Mouse (Mus musculus): Measurements from ENCODE around the gene Hmox2.
"Not testable (repeated sequence)": the region's sequence is repeated elsewhere in the genome, so short reads cannot be mapped to it uniquely, and the experiment has no call there.

Hmox2 gene

DNA sequence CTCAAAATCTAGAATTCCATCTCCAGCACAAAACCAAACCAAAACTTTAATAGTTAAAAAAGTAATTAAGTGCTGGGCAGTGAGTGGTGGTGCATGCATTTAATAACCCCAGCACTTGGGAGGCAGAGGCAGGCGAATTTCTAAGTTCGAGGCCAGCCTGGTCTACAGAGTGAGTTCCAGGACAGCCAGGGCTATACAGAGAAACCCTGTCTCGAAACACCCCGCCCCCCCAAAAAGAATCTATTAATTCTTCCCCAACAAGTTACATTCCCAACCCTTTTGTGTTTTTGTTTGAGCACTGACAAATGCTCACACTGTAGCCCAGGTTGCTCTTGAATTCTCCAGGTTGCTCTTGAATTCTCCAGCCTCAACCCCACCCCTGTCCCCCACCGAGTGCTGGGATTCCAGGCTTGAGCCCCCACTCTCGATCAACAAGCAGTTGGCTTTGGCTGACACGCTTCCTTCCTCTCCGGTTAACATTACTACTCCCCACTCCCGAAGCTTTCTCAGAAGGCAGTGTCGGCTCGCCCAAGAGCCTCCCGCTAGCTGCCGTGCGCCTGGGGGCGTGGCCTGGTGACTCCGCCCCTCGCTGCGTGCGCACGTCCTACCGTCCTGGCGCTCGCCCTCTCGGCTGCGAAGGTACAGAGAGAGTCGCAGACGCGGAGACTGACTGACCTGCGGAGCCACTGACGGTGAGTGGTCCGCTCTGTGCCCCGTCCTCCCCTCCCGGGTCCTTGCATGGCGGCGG lies at the start of gene Hmox2:
Gene Hmox2, plus strand, starts transcription at position 582 of the 748 bp plus-strand sequence.
- DNase-seq (ENCODE audit: low spot score in 2 of 2): peak; percentile 82 to 85

DNA sequence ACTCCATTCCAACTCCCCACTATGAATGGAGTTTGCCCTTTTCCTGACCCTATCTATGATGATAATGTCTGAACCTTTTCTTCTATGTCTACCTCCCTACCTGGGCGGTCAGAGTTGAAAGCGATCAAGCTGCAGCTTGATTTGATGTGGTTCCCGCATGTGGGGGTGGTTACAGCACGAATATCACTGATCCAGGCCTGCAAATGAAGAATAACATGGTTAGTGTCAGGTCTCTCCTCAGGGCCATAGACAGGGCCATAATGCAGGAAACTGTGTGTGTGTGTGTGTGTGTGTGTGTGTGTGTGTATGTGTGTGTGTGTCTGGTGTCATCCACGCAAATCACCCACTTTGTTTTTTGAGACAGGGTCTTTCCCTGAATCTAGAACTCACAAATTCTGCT lies 49.3 kb upstream of the Hmox2 start:
- no peak for DNase-seq (ENCODE audit: low spot score in 2 of 2)

DNA sequence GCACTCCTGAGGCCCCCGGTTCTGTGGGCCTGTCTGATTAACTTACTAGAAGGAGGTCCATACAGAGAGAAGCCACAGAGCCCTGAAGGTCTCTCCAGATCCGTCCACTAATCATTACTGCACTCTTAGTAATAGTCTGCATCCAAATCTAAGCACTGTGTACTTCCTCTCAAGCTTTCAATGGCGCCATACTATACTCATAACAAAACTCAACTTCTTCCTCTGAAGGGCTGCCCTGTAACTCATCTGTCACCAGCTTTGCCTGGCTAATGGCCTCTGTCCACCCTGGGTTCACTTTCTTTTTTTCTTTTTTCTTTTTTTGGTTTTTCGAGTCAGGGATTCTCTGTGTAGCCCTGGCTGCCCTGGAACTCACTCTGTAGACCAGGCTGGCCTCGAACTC lies 48.1 kb upstream of the Hmox2 start:
- no peak for DNase-seq (ENCODE audit: low spot score in 2 of 2)

GRCm38 (mm10) chr16:4679121-4680018 lies 46.8 kb upstream of the Hmox2 start, which contains the start of gene Coro7:
TSS of gene Coro7 (minus strand) at chr16:4679777.
- DNase-seq (ENCODE audit: low spot score in 2 of 2): peak; percentile 85 to 89

- DNase-seq (ENCODE audit: low spot score in 2 of 2): not testable (repeated sequence)
Observed at GRCm38 (mm10) chr16:4680922-4681455, 45.2 kb upstream of the Hmox2 start.

DNA sequence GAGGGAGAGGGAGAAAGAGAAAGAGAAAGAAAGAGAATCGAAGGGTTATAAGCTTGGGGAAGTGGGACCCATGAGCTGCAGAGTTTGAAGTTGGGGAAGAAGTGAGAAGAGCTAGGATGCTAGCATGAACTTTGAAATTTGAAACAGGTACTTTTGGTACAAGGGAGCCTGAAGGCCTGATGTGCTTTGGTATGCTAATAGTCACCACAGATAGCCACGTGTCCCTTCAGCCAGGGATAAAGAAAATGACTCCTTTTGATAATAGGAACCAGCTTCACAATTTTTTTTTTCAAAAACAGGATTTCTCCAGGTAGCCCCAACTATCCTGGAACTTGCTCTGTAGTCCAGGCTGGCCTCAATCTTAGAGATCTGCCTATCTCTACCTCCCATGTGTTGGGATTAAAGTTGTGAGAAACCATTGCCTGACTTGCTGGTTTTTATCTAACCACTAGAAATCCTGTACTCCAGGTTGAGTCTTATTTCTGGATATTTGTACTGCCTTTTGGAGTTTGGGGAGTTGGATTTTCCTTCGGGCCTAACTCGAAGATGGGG lies 43.5 kb upstream of the Hmox2 start:
- no peak for DNase-seq (ENCODE audit: low spot score in 2 of 2)

DNA sequence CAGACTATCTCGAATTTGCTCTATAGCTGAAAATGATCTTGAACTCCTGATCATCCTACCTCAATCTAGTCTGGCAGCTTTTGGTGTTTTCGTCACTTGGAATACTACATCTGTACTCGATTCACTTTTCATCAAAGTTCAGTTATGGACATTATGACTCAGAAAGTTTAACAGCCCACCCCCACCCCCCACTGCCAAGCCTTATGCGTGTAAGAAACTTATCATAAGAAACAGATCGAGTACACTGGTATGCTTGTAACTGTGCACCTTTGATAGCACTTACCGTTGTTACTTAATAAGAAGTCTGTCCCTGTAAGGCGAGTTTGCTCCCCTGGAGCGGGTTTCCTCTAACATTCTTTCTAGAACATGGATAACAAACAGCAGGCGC lies 43.0 kb upstream of the Hmox2 start:
- DNase-seq (ENCODE audit: low spot score in 2 of 2): no peak

DNA sequence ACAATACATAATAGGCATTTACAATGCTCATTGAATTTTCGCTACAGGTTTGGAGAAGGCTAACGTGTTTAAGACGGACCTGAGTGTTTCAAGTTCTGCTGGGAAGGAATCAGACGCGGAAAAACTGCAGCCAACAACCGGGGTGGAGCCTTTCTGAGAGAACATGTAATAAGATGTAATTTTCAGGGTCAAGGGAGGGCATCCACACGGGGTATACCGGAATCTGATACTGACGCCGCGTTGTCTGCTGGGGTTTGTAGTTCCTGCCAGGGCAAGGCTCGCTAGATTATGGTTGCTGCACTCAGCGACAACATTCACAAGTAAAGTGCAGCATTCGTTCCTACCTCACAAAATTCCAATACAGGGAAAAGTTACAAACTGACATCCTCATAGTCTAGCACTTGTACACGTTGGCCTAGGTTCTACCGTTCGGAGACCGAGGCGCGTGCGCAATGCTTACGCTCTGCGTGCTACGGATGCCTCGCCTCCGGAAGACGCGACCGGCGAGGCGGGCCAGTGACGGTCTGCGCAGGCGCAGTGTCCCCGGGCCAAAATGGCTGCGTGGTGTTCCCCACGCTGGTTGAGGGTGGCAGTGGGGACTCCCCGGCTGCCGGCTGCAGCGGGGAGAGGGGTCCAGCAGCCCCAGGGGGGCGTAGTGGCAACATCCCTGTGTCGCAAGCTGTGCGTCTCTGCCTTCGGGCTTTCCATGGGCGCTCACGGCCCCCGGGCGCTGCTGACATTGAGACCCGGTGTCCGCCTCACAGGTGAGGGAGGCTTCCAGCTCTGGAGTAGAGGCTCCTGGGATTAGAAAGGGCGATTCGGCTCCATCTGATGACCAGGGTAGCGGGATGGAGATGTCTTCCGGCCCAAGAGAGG lies 42.3 kb upstream of the Hmox2 start:
- DNase-seq (ENCODE audit: low spot score in 2 of 2): peak; percentile 92

- DNase-seq (ENCODE audit: low spot score in 2 of 2): no peak
Observed at GRCm38 (mm10) chr16:4684457-4684791, 41.7 kb upstream of the Hmox2 start.

GRCm38 (mm10) chr16:4689371-4689770 lies 36.8 kb upstream of the Hmox2 start:
- not testable (repeated sequence) for DNase-seq (ENCODE audit: low spot score in 2 of 2)

GRCm38 (mm10) chr16:4701211-4701610 lies 24.9 kb upstream of the Hmox2 start:
- no peak for DNase-seq (ENCODE audit: low spot score in 2 of 2)

DNA sequence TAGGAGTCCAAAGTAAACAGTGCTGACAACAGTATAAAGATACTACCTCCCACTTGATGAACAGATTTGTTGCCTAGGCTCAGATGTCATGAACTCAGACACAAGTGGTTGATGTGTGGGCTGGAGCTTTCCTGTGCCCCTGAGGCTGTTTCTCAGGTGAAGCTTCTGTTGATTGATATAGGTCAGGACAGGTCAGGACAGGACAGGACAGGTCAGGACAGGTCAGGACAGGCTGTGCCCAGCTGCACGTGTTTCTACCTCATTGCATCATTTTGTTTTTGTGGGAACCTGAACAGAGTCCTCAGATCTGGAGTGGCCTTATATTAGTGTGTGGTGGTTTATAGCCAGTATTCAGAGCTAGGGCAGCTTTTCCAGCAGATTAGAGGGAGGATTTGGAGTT lies 23.5 kb upstream of the Hmox2 start:
- no peak for DNase-seq (ENCODE audit: low spot score in 2 of 2)

DNA sequence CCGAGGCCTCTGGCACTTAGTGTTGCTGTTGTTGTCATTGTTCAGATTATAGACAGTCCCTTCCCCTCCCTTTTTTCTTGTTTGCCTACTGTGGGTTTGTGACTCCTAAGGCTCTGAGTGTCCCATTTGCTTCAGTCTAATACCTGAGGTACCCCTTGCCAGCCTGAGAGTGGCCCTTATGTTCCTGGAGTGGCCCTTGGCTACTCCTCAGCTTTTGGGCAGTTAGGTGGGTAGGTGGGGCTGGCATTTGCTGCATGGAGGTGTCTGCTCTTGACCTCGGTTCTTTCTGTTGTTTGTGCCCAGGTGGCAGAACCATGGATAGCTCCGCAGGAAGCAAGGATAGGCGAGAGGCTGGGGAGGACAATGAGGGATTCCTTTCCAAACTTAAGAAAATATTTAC lies 20.6 kb upstream of the Hmox2 start:
- no peak for DNase-seq (ENCODE audit: low spot score in 2 of 2)

GRCm38 (mm10) chr16:4711173-4711572 lies 15.0 kb upstream of the Hmox2 start:
- no peak for DNase-seq (ENCODE audit: low spot score in 2 of 2)

DNA sequence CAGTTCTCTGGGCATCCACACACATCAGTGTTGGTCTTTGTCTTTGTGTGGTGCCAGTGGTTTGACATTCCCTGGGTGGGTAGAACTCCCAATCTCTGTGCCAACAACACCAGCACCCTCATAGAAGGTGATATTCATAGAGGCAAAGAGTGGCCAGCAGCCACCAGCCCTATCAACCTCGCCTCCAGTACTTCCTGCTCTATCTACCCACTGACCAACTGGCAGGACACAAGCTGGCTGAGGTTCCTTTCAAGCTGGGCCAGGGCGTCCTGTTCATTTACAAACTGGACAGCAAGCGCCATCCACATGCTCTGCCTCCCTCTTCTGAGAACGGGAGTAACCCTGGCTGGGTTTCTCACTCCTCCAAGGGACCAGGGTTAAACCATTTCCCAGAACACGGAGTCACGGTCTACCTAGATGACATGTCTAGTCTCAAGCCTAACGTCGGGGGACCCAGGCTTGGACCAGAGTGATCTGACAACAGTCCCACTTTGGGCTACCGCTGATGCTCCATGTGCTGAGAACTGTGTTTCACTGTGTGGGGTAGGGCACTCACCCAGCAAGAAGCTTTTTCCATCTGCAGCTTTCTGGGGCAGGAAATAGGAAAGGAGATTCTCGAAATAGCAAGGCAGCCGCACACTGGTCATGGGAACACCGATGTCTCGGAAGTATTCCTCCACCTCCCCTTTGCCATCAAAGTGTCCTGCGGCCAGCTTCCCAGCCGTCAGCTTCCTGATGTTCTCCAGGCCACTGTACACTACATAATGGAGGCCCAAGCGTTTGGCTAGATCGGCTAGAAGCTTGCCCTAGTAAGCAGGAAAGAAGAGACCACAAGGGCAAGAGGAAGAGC lies 12.1 kb upstream of the Hmox2 start:
- no peak for DNase-seq (ENCODE audit: low spot score in 2 of 2)

DNA sequence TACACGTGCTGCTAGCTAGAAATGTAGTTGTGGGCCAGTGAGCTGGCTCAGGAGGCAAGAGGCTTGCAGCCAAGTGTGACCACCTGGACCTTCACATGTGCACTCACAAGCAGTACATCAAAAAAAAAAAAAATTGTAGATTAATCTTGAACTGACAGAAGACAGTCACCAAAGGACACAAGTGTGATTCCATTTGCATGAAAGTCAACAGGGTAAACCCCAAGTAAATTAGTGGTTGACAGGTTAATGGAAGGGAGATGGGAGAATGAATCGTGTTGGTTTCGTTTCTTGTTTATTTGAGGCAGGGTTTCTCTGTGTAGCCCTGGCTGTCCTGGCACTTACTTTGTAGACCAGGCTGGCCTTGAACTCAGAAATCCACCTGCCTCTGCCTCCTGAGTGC lies 8.3 kb upstream of the Hmox2 start:
- no peak for DNase-seq (ENCODE audit: low spot score in 2 of 2)

DNA sequence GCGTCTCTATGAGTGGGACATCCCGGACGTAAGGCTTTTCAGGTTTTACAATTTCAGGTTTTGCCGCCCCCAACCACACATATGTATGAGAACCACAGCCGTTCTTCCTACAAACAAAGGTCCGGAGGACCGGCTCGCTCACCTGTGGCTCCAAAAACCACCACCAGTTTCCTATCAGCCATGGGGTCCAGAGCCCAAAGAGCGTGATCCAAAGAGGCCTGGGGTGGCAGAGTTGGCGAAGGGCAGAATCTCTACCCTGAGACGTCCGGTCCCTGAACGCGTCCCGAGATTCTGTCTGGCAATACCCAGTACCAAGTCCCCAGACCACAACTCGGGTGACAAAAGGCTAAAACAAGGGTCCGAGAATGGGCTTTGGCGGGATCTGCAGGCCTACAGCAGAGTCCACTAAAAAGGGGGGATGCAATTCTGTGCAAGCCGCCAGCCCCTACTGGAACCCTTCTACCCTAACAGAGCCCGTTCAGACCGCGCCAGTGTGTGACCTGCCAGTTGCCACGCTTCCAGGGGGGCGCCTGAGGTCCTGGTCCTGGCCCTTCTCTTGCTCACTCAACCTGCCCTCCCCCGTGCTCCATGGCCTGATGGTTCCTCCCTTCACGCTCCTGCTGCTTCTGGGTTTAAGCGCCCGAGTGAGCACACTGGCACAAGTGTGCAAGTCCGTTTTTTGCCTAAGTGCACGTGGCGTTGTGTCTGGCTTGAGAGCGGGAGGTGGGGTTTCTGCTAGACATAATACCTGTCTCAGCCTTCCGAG lies 7.2 kb upstream of the Hmox2 start, which contains the start of gene Nmral1:
Gene Nmral1, minus strand, starts transcription at position 604 of the 766 bp plus-strand sequence.
- peak; percentile 44 for DNase-seq (ENCODE audit: low spot score in 2 of 2)

- no peak for DNase-seq (ENCODE audit: low spot score in 2 of 2)
Observed at GRCm38 (mm10) chr16:4722128-4722914, 3.8 kb upstream of the Hmox2 start.

GRCm38 (mm10) chr16:4722915-4723209 lies 3.3 kb upstream of the Hmox2 start:
- DNase-seq (ENCODE audit: low spot score in 2 of 2): no peak

All from right cerebral cortex, postnatal 36 days (tissue).